Mouse (Mus musculus): ENCODE data around the gene Smtn.

DNA sequence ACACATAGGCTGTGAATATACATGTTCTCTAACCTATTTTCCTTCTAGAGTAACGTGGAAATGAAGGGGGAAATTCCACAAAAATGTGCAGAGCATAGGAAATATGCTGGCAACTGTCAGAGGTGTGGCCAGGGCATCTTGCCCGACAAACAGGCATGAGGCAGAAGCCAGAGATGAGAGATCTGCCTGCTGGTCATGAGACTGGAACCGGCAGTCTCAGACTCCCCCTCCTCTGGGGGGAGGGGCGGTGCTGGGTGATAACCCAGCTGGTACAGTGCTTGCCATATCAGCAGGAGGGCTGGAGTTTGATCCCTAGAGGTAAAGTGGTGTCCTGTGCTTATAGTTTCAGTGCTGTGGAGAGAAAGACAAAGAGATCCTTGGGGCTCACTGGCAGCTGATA lies 46.9 kb upstream of the Smtn start:
- no peak for TF ChIP-seq EP300 (optimal IDR thresholded peaks at IDR 0.05)
- TF ChIP-seq CTCF (IDR thresholded peaks at IDR 0.05; ENCODE audit: low read depth): no peak

All from stomach, postnatal 0 days (tissue).